Mouse (Mus musculus) gastrocnemius, postnatal 10 days (tissue): ENCODE measurements around the gene Slc44a3. TPM values are rescaled to one million over a fixed set of nuclear protein-coding genes. Genes with fewer than 3 reads are reported as not detected.

Experiments used
- DNase-seq: peaks from one replicate; pipeline ENCODE4 v3.0.0; 2021; ENCODE audit warnings: mixed read lengths
- long read RNA-seq, 2 experiments: library from polyadenylated mRNA; stranded (forward); transcript quantifications; one replicate each; pipeline ENCODE4 v2.0.0; 2021
- total RNA-seq, 2 experiments: library from RNA; stranded (reverse); gene quantifications; 2 replicates each; pipeline ENCODE4 v1.2.3; 2021

The Slc44a3 gene
- under 1 TPM; 0.18 to 0.33 TPM for total RNA-seq
- long read RNA-seq, experiment 1, result 0 reads
- long read RNA-seq, experiment 2, result 0 reads

DNA sequence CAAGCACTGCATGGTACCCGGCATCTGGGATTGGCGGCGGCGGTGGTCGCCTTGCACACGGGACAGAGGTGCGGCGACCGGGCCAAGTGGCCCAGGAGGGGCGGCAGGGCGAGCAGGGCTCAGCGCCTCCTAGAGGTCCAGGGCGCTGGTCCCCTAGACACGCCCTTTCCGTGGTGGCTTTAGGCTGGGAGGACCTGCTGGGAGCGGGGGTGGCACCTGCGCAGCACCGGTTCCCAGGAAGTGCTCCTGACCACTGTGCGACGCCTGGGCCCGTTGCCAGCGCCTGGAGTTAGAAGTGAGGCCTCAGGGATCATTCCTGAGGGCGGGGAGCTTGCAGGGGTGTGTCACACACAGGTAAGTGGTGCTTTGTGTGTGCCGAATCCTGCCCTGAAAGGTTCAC, at the start of gene Slc44a3:
Gene Slc44a3 (minus strand): TSS at position 229 of the 400 bp plus-strand sequence.
- DNase-seq, result peak; percentile 38

DNA sequence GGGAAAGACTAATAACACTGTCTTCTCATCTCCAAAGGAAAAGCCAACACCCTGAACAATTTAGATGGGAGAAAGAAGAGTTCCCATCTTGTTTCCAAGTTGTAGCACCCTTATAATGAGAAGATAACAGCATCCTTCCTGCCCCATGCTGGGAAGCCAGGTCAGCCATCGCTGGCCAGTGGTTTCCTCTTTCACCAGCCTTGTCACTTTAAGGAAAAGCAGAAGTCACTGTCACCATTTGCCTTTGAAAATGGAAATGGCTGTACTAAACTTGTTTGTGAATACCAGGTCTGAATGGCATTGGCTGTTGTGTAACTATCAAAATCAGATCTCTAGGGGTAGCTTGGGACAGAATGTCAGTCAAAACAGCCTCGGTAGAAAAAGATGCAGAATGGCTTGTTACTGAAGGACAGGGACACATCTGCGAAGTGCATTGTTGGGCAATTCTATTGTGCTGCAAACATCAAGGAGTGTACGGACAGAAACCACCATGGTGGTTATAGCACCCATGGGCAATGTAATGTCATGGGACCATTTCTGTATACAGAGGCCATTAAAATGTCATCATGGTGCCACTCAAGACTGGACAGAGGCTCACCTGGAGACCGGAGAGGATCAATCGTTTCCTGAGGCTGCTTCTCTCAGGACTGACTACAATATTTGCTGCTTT, 47.8 kb upstream of the Slc44a3 start:
- DNase-seq, result no peak

DNA sequence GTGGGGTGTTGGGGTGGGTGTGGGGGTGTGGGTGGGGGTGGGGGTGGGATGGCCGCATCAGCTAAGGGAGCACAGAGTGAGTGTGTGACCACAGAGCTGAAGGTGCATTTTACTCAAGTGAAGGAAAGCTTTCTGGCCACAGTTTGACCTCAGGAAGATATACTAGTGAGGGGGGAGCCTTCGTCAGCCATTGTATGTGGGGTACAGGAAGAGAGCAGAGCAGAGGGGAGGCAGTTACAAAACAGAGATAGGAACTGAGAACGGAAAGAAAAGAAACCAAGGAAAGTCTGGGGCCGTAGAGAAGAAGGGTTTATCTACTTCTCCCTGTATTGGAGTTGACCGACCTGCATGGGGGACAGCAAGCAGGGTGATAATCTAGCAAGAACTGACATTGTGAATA, 47.2 kb upstream of the Slc44a3 start:
- DNase-seq, result no peak

DNA sequence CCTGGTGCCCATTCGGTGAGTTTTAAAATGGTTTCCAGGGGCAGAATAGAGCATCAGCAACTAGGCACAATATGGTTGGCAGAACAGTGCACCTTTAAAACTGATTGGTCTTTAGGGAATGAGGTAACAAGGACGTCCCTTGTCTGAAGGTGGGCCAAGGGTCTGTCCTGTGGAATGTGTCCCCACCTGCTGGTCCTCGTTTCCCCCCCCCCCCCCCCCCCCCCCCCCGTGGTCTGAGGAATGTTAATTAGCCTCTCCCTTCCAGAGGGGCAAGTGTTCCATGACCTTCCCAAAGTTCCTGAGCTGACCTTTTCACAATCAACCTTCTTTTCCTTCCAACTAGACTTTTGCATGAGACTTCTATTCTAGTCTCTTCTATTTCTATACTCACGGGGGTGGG, 46.5 kb upstream of the Slc44a3 start:
- DNase-seq, result no peak

DNA sequence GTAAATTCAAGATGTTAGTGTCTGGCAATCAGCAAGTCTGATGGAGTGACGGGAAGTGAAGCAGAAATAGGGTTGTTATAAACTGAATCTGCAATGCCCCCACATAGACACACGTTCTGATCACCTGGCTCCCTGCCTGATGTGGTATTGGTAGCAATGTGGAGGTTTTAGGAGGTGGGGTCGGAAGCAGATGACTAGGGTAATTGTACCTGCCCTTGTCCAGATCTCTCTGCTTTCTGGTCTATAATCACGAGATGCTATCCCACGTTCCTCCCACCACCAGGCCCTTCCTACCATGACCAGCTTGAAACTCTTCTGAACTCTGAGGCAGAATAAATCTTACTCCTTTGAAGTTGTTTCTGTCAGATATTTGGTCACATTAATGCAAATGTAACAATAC, 45.4 kb upstream of the Slc44a3 start:
- DNase-seq, result no peak

DNA sequence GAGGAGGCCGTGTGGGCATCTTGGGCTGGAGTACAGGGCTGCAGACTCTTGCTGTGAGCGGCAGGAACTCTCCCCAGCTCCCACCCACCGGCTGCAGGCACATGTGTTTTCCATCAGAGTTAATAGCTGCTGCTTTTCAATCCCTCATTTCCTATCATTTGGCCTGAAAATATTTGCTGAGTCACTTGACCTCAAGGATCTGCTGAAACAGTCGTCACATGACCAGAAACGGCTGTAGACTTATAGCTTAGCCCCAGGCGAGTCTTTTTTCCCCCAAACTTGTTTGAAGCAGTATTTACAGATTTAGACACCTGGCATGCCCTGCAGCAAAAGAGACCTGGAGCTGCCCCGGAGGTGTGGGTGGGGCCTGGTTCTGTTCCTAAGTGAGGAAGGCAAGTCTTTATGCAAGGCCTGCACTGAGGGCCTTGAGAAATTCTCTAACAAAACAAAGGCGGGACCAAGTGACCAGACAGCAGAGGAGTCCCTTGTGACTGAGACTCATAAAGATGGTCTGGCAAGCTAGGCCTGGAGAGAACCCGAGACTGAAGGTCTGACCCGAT, 44.9 kb upstream of the Slc44a3 start:
- peak; percentile 34 for DNase-seq

DNA sequence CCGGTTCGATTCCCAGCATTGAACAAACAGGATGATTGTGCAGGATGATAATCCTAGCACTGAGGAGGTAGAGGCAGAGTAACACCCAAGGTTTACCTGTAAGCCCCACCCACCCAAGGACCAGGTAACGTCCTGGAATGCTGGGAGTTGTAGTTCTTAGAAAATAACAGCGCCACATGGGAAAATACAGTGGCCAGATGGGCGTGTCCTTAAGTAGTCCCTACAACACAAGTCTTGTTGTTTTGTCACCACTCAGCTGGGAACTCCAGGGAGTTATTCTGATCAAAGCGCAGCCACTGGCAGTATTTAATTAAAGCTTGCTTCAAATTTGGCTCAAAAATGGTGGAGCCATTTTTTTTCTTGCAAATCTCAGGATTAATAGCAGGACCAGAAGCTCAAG, 44.2 kb upstream of the Slc44a3 start:
- DNase-seq, result no peak

DNA sequence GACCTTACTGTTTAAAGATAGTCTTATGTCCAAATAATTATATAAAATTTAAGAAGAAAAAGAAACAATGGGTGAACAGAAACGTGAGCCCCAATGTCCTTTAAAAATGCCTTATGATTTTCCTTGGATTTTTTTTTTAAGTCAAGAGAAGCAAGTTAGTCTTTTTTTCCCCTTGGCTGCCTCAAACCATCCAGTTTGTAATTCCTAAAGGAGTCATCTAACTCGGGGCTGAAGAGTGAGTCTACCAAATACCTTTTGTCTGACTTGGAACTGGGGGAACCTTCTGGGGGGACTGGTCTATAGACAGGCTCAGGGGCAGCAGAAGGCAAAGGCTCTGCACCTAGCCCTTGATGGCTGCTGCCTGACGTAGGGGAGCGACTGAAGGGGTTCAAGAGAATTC, 42.2 kb upstream of the Slc44a3 start:
- no peak for DNase-seq

DNA sequence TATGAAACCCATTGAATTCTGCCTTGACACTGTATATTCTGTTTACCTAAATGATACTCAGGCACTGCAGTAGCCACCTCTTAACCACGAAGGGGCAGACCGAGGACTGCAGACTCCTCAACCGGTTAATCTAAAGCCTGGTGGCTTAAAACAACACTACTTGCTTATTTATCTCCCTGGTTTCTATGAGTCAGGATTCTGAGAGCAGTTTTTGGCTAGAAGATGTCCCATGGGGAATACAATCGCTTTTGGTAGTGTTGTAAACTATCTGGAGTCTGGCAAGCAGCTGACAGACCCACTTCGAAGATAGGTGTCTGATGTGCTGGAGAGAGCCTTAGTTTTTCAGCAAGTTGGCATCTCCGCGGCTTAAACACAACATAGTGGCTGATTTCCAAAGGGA, 41.7 kb upstream of the Slc44a3 start:
- DNase-seq, result no peak

DNA sequence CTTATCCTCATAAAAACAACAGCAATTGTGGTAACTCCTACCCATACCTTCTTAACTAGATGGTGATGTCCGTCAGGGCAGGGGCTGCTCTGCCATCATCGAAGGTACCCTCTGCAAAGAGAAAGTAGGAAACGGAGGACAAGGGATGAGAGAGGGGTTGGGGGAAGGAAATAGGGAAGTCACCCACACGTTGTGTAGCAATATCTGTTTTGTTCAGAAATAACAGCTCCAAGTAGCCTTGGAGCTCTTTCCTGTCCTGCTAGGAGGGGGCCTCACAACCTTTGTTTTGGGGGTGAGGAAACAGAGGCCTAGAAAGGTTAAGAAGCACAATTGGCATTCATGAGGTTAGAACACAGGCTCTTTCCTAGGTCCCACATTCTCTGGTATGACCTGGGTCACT, 39.3 kb upstream of the Slc44a3 start:
- no peak for DNase-seq

DNA sequence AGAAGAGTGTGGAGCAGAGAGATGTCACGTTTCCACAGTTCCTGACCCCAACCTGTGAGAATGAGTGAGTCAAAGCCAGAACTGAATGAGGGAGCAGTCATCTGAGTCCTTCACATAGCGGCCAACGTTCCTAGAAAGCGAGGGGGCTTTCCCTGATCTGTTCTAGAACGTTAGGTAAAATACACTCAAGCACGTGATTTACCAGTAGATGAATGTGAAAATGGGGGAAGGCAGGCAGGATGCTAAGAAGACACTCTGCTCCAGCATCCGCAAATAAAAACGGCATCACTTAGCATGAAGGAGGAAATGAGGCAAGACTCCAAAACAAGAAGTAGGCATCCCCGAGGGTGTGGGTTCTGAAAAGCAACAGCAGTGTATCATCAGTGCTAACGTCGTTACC, 38.4 kb upstream of the Slc44a3 start:
- no peak for DNase-seq

DNA sequence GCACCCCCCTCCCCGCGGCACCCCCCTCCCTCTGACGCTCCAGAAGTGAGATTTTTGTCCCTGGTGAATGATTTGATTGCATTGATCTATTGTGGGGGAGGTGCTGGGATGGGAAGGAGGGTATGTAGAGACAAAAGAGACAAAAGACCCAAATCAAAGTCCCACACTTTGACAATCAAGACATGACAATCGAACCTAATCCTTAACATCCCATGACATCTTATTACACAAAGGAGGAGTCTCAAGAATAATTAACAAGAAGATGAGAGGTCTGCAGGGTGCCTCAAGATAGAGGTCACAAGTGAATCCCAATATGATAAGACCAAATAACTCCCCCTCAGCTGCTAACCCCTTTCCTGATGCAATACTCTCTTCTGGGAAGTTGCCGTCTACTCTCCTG, 37.6 kb upstream of the Slc44a3 start:
- DNase-seq, result no peak

DNA sequence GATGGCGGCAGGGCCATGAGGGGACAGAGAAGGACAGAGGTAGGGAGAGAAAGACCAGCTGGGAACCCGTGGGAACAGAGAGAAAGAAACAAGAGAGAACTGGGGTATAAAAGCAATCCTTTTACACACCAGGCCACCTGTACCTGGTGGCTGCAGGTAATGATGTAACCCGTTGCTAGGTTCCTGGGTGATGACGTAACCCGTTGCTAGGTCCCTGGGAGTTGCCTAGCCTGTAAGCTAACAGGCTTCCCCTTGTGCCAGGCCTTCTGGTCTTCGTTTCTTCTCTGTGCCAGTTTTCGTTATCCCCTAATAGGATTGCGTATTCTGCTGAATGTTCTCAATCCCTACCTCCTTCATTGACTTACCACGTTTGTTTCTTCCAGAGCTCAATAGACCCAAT, 36.8 kb upstream of the Slc44a3 start:
- no peak for DNase-seq

DNA sequence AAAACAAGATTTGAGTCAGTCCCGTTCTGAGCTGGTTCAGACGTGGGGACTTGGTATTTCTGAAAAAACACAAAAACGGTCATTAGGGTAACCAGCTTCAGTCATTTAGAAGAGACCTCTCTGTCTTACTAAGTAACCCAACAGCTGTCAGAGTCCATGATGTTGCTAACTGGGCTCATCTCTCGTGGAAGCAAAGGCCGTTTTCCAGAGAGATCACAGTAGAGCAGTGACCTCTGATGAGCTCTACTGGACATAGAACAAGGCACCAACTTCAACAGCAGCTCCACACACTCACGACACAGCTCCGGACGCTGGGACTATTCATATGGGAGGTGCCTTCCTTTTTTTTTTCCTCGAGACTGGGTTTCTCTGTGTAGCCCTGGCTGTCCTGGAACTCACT, 35.7 kb upstream of the Slc44a3 start:
- no peak for DNase-seq

DNA sequence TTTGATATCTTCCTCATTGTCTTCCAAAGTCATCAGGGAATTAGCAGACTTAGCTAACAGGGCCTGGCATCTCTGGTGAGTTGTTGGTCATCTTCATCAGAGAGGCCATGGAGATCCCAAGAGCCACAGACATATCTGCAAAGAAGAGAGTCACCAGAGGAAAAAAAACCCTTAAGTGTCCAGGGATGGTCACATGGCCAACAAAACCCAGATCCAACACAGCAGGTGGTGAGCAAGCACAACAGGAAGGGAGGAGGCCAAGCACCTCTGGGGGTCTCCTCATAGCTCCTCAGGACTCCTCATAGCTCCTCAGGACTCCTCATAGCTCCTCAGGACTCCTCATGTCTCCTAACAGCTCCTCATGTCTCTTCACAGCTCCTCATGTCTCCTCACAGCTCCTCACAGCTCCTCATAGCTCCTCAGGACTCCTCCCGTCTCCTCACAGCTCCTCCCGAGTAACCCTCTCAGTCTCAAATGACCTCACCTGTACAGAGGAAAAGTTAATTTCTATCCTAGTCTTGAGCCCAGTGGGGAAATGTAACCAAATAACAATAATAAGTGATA, 35.2 kb upstream of the Slc44a3 start:
- DNase-seq, result no peak

DNA sequence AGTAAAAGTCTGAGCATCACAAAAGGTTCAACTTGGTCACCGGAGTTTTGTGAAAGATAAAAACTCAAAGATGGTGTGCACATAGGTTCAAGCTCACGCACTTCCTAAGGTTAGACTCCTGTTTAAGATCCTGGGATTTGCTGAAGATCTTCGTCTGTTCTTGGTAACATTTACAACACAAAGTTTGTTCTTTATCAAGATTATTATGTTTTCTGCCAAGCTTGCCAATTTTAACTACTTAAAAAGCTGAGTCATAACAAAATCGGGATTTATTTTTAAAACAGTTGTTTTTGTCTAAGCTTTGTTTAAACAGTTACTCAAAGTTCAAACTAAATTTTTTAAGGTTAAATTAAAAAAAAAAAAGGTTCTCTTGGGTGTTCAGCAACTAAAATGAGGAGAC, 34.7 kb upstream of the Slc44a3 start:
- DNase-seq, result no peak

DNA sequence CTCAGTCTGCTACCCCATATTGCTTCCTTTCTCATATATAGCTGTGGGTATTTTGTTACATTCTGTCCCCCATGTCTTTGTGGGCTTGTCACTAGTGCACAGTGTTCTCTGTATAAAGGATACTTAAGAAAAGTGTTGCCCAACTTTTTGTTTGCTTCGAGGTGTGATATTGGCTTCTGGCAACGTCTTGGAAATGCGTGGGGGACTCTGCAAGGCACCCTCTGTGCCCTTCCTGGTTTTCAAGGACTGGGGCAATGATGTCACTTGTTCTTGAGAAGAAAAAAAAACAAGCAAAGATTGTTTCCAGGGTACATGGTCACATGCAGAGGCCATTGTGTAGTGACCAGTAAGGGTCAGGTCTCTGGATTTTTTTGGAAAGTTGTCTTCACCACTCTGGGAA, 29.6 kb upstream of the Slc44a3 start:
- no peak for DNase-seq

DNA sequence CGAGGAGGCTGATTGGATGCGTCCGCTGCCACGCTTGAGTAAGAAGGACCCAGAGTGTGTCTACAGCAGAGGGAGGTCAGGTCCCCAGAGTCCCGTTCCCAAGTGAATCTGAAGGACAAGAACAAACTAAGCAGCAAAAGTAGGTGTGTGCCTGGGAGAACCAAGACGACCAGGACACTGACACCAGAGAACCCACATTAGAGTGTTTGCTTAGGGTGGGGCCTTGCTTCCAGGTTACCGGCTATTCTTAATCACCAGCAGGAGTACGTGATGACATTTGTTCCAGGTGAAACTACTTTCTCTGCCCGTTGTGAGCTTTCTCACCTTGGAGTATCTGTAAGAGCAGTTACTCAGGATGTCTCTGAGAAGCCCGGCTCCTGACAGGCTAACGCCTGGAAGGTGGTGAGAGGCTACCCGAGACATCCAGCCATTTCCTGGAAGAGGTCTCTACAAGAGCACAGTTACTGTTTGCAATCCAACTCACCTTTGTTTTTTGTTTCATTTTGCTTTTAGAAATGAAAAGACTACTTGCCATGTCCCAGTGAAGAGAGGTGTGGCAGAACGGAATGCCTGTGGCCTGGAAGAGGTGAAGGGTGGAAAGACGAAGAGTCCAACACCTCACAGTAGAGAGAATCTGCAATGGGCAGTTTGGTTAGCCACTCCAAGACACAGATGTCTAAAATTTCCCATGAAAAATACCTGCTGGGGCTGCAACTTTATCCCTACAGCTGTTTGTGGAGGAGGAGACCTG, 28.1 kb upstream of the Slc44a3 start:
- DNase-seq, result no peak

DNA sequence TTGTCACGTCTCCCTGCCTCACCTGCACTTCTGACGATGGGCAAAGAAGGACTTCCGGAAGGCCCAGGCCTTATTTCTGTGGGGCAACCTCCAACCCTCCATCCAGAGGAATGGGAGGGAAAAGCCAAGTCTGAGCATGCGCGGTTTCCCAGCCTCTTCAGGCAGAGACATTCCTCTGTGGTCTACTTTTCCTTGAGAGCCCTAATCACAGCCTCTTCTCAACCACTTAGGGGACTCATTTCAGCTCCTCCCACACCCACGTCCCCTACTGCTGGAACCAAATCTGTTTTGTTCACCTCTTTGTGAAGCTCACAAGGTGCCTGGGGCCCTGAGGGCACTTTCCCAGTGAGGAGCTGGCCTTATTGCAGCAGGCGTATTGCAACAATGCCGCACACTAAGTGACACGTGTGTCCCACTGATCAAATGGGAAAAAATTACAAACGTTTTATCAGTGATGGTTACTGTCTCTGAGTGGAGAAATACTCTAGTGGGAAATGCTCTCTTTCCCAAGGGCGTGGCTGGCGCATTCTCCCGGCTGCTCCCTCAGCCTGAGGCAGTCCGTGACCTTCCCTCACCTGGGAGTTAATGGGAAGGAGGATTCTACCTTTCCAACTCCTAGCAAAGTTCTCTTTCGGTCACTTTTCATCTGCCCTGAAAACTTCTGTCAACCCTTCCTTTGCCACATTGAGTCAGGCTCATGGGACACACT, 27.4 kb upstream of the Slc44a3 start:
- DNase-seq, result no peak

DNA sequence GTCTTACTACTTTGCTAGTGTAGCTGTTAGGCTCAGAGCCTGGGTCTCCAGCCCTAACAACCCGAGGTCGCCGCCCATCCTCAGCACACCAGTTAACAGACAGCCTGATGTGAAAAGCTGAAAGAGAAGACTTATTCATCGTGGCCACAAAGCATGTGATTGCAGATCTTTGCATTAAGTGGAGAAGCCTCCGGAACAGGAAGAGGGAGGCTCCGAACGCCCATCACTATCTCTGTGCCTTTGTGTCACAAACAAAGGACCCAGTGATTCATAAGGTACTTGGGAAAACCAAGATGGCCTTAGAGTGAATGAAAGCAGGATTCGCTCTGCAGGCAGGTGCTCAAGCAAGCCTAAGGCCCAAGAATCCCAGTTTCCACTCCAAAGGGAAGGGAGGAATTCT, 26.7 kb upstream of the Slc44a3 start:
- DNase-seq, result no peak

DNA sequence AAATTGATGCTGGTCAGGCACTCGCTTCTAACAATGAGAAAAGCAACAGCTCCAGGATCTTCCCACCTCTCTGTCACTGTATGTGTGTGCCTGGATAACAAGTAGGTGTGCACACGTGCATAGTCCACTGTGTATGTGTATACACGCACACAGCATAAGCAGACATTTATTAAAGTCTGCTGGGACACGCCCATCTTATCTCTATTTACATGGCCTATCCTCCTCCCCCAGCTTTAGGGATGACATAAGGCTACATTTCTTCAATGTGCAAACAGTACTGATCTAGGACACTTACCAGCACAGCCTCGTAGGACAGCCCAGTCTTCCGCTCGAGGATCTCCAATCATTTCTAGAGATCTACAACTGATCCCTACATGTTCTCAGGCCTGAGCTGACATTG, 24.1 kb upstream of the Slc44a3 start:
- DNase-seq, result no peak

DNA sequence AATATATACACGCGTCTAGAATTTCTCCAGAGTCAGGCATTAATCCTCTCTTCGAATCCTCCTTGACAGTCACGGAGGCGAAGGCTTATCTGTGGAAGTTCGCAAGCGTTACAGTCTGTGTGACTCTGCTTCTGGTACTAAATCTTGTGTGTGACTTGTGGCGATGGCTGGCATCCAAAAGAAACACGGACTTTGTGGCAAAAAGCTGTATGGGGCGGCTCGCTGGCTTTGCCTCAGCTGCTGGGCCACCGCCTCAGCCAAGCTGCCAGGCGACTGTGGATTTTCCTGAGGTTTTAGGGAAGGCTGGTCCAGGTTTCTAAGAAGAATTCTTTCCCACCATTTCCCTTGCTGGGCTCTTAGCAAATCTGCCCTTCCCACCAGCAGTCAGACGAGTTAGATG, 21.1 kb upstream of the Slc44a3 start:
- DNase-seq, result no peak

DNA sequence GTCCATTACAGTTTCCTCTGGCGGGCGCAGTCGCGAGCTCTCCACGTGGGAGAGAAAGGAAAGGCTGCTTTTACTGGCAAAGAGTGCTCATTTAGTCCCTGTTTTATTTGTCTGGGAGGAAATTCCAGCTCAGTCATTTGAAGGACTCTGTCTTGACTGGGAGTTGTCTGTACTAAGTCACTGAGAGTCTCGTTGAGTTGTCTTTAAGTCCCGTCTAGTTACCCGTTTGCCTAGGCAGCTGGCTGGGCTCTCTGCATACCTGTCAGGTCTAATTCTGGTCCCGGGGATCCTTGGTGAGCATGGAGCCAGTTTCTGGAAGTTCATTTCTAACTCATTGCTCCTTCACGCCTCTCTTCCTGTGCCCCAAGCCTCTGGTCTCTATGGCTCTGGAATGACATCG, 20.5 kb upstream of the Slc44a3 start:
- DNase-seq, result no peak
